Mouse (Mus musculus) neural tube, embryonic 15.5 days (tissue): ENCODE results near the gene Pdhx. TPM values are rescaled to one million over a fixed set of nuclear protein-coding genes. Genes with fewer than 3 reads are reported as not detected.

Experiments used
- ATAC-seq: fragments of 200-750 bp; cut with Nextera tagmentation; 2 replicates; pipeline ENCODE4 v1.8.0; 2017; ENCODE audit warnings: mild to moderate bottlenecking, moderate TSS enrichment, moderate library complexity; ENCODE audit not compliant: low FRiP score
- H3K27ac ChIP-seq: fragments of 300-500 bp; sonication (generic); replicated peaks from 2 replicates; pipeline ENCODE4 v1.5.1; 2015; ENCODE audit warnings: mild to moderate bottlenecking, inconsistent platforms
- H3K27me3 ChIP-seq: fragments of 300-500 bp; sonication (generic); replicated peaks from 2 replicates; pipeline ENCODE4 v1.6.1; 2015; ENCODE audit warnings: inconsistent platforms
- H3K36me3 ChIP-seq: fragments of 300-500 bp; sonication (generic); 2 replicates; pipeline ENCODE4 v1.6.1; 2015; ENCODE audit warnings: inconsistent platforms
- H3K4me1 ChIP-seq: fragments of 300-500 bp; sonication (generic); 2 replicates; pipeline ENCODE4 v1.6.1; 2015; ENCODE audit warnings: inconsistent platforms
- H3K4me2 ChIP-seq: fragments of 300-500 bp; sonication (generic); 2 replicates; pipeline ENCODE4 v1.6.1; 2015; ENCODE audit warnings: inconsistent platforms, mild to moderate bottlenecking, moderate library complexity
- H3K4me3 ChIP-seq: fragments of 300-500 bp; sonication (generic); replicated peaks from 2 replicates; pipeline ENCODE4 v1.5.1; 2015; ENCODE audit warnings: mild to moderate bottlenecking, inconsistent platforms
- H3K9ac ChIP-seq: fragments of 300-500 bp; sonication (generic); replicated peaks from 2 replicates; pipeline ENCODE4 v1.6.1; 2015; ENCODE audit warnings: mild to moderate bottlenecking, inconsistent platforms
- H3K9me3 ChIP-seq: fragments of 300-500 bp; sonication (generic); replicated peaks from 2 replicates; pipeline ENCODE4 v1.6.1; 2016; ENCODE audit warnings: inconsistent platforms
- WGBS: fragments of 180-500 bp; shearing (Covaris S2); methylation state at CpG from one replicate; pipeline ENCODE4 v1.1.7; 2015; ENCODE audit warnings: mixed read lengths; 5-methylcytosine and 5-hydroxymethylcytosine counted together
- polyA plus RNA-seq: library from polyadenylated mRNA; unstranded; fragments of >200 nt; fragmentation: Nextera tagmentation; extraction: Ambion mirVana; gene quantifications from 2 replicates; pipeline ENCODE4 v1.2.1, GENCODE M21; 2015

The Pdhx gene
- polyA plus RNA-seq, 1 experiment from 2014 or later = 74.0 TPM

DNA sequence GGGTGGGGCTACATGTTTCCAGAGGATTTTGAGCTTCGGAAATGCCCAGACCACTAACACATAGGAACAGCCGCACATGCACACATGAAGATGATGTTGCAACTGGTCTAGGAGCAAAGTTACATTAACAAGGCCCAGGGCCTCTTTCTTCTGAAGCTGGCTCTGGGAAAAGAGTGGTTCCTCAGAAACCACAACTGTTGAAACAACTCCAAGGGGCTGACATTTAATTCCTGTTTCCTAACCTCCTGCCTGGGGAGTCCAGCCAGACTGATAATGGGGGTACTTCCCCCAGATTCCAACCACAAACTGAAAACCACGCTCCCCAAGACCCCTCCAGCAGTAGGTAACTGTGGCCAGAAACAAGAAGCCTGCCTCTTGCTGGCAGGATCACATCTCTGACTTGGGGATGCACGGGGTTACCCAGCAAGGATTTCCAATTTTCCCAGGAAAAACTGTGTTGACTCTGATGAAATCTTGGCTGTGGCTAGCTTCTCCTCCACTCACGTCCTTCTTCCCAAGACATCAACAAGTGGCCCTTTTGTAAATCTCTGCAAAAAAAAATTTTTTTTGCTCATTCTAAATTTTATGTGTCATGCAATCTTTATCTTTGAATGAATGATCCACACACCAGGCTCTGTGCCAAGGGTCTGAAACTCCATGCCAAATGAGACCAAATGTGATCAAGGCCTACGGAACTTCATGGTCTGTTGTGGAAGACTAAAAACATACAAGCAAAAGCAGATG, 86.2 kb downstream of the Pdhx start:
- Histone ChIP-seq H3K4me1 (no peaks in the 10 kb centered on the region), H3K27ac (no peak overlapping the region), H3K36me3 (no peaks in the 10 kb centered on the region), H3K9ac (no peak overlapping the region), H3K4me2 (no peak overlapping the region), H3K4me3 (no peak overlapping the region), H3K9me3 (no peaks in the 10 kb centered on the region), H3K27me3 (no peaks in the 10 kb centered on the region)
- ATAC-seq = no peak
- WGBS = 93% methylated on average over 6 of the region's 6 CpGs

DNA sequence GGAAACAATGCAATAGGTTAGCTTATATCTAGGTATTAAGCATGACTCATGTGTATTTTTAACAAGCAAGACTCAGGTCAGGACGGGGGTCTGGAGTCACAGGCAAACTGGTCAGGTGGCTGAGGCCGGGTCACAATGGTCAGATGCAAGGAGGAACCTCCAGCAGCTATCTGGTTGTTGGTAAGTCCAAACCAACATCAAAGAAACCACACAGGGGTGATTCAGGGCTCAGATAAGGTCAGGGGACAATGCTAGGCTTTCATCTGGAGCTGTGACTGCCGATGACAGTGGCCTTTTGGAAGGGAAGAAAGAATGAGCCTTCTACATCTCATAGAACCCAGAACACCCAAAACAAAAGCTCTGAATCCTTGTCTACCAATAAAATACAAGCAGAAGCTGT, 86.9 kb downstream of the Pdhx start:
- H3K4me3 ChIP-seq = no peak overlapping the region
- no peak overlapping the region for H3K9ac ChIP-seq
- no peaks in the 10 kb centered on the region for H3K36me3 ChIP-seq
- H3K4me2 ChIP-seq = no peak overlapping the region
- H3K4me1 ChIP-seq = no peaks in the 10 kb centered on the region
- no peak overlapping the region for H3K27ac ChIP-seq
- ATAC-seq = no peak
- 76% methylated on average over 3 of the region's 3 CpGs for WGBS
- H3K27me3 ChIP-seq = no peaks in the 10 kb centered on the region
- no peaks in the 10 kb centered on the region for H3K9me3 ChIP-seq

DNA sequence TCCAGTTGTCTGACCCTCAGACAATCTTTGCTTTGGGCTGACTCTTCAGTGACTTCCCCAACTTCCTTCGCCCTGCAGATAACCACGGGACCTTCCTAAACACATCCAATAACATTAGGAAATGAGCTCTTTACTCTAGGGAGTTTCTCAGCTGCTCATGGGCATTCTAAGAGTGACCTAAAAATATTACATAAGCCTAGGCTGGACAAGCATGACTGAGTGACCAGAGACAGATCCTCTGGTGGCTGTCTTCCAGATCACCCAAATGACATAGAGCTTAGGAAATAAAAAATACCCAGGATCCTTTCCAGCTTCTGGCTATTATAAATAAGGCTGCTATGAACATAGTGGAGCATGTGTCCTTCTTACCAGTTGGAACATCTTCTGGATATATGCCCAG, 90.5 kb downstream of the Pdhx start:
- no peaks in the 10 kb centered on the region for H3K36me3 ChIP-seq
- ATAC-seq = no peak
- no peaks in the 10 kb centered on the region for H3K9me3 ChIP-seq
- no peak overlapping the region for H3K4me3 ChIP-seq
- no peaks in the 10 kb centered on the region for H3K27me3 ChIP-seq
- 88% methylated on average over 2 of the region's 2 CpGs for WGBS
- no peaks in the 10 kb centered on the region for H3K4me1 ChIP-seq
- no peak overlapping the region for H3K9ac ChIP-seq
- H3K27ac ChIP-seq = no peak overlapping the region
- H3K4me2 ChIP-seq = no peak overlapping the region

DNA sequence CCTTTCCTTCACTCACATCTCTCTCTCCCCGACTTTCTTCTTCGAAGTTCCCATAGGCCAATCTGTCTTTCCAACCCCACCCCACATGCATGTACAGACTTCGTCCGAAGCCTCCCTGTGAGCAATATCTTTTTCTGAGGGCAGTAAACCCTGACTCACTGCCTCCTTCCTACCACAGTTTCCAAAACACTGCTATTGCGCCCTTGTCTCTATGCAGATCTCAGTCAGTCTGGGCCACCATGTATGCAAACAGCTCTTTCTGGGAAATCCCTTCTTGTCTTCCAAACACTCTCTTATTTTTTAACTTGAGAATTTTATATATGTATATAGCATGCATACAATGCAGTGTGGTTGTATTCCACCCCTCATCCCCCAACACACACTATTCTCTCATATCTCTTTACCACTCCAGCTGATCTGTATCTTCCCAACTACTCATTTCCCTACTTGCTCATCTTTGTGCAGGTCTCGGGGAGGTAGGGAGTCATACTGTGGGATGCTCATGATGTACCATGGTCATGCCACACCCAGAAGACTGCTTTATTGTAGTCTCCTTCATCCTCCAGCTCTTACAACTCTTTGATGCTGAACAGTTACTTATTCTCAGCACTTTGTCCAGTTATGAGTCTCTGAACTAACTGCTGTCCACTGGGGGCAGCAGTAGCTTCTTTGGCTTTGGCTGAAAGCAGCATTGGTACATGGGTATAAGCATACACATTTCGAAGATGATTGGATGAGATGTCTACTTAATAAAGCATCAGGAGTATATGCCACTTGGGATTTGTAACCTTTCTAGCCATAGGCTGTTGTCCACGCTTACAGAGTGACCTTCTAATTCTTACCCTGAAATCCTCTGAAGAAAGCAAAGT, 91.6 kb downstream of the Pdhx start:
- no peak for ATAC-seq
- WGBS = 88% methylated on average over 8 of the region's 8 CpGs
- H3K36me3 ChIP-seq = no peaks in the 10 kb centered on the region
- H3K4me3 ChIP-seq = no peak overlapping the region
- no peak overlapping the region for H3K4me2 ChIP-seq
- no peaks in the 10 kb centered on the region for H3K4me1 ChIP-seq
- H3K27ac ChIP-seq = no peak overlapping the region
- H3K27me3 ChIP-seq = no peaks in the 10 kb centered on the region
- H3K9ac ChIP-seq = no peak overlapping the region
- H3K9me3 ChIP-seq = no peaks in the 10 kb centered on the region

DNA sequence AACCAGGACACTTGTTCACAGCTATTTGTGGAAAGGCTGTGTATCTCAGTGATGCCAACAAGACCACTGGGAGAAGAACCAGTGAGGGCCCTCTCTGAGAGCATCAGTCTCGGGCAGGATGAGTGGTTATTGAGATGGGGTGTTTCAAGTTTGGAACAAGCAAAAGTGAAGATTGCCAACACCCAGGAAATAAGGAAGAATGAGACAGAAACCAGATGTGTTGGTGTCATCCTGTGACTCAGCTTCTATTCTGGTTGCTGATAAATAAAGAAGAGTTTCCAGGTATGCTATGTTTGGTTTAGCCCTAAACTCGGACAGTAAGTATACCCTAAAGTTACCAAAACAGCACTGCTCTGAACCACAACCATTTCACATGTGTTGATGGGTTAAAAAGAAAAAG, 92.4 kb downstream of the Pdhx start:
- no peak overlapping the region for H3K9ac ChIP-seq
- H3K9me3 ChIP-seq = no peaks in the 10 kb centered on the region
- no peaks in the 10 kb centered on the region for H3K4me1 ChIP-seq
- WGBS = 80% methylated on average over 2 of the region's 2 CpGs
- ATAC-seq = no peak
- H3K4me2 ChIP-seq = no peak overlapping the region
- no peak overlapping the region for H3K4me3 ChIP-seq
- no peak overlapping the region for H3K27ac ChIP-seq
- no peaks in the 10 kb centered on the region for H3K36me3 ChIP-seq
- no peaks in the 10 kb centered on the region for H3K27me3 ChIP-seq

- no peaks in the 10 kb centered on the region for H3K9me3 ChIP-seq
- H3K27ac ChIP-seq = no peak overlapping the region
- ATAC-seq = no peak
- no peaks in the 10 kb centered on the region for H3K4me1 ChIP-seq
- no peak overlapping the region for H3K4me3 ChIP-seq
- no peak overlapping the region for H3K9ac ChIP-seq
- WGBS = 97% methylated on average over 2 of the region's 2 CpGs
- no peaks in the 10 kb centered on the region for H3K36me3 ChIP-seq
- no peak overlapping the region for H3K4me2 ChIP-seq
- no peaks in the 10 kb centered on the region for H3K27me3 ChIP-seq
Observed at GRCm38 (mm10) chr2:102979519-102979918, 93.8 kb downstream of the Pdhx start.

DNA sequence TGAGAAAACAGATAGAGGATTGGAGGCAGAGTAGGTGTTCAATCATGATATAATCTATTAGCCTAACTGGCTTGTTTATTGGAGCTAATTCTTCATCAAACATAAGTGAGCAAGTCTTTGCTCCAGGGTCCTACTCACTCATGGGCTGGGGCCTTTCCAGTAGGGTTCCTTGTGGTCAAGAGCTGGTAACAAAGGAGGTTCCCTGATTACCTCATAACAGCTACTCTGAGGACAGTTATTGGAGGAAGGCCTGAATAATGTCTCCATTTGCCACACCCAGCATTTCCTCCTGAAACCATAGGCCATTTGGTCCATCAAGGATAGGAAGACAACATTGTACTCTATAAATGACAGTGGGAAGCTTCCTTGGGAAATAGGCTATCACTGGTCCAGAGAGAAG, 94.2 kb downstream of the Pdhx start:
- Histone ChIP-seq H3K9me3 (no peaks in the 10 kb centered on the region), H3K4me1 (no peaks in the 10 kb centered on the region), H3K4me2 (no peak overlapping the region), H3K36me3 (no peaks in the 10 kb centered on the region), H3K9ac (no peak overlapping the region), H3K4me3 (no peak overlapping the region), H3K27me3 (no peaks in the 10 kb centered on the region), H3K27ac (no peak overlapping the region)
- ATAC-seq = no peak

DNA sequence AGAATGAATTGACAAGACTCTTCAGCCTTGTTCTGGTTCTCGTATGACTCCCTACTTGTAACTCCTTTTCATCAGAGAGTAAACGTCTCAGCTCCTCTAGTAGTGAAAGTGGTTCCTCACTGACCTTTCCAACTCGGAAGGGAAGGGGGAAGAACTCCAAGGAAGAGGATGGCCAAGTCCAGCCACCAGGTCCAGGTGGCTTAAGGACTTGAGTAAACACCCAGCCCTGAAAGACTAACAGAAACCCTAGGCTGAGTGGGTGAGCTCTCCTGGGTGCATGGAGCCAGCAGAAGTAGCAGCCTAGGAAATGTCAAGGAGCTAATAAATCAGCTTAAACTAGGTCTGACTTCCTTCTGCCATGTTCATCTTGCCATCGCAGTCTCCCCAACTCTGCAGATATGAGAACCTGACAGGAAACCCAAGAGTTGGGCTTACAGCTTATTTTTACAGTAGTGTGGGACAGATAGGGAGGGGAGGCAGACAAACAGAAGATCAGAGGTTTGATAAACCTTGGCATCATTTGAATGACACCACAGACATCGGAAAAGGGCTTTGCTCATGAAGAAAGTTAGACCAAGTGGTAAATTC, 97.9 kb downstream of the Pdhx start:
- 84% methylated on average over 5 of the region's 5 CpGs for WGBS
- no peak overlapping the region for H3K9ac ChIP-seq
- no peaks in the 10 kb centered on the region for H3K27me3 ChIP-seq
- no peaks in the 10 kb centered on the region for H3K9me3 ChIP-seq
- no peak overlapping the region for H3K4me2 ChIP-seq
- no peaks in the 10 kb centered on the region for H3K4me1 ChIP-seq
- H3K27ac ChIP-seq = no peak overlapping the region
- no peak overlapping the region for H3K4me3 ChIP-seq
- ATAC-seq = no peak
- no peaks in the 10 kb centered on the region for H3K36me3 ChIP-seq

GRCm38 (mm10) chr2:102973115-102973514, 100.2 kb downstream of the Pdhx start:
- Histone ChIP-seq H3K36me3 (no peaks in the 10 kb centered on the region), H3K4me2 (no peak overlapping the region), H3K4me3 (no peak overlapping the region), H3K4me1 (no peaks in the 10 kb centered on the region), H3K27ac (no peak overlapping the region), H3K27me3 (no peaks in the 10 kb centered on the region), H3K9me3 (no peaks in the 10 kb centered on the region), H3K9ac (no peak overlapping the region)
- 90% methylated on average over 3 of the region's 3 CpGs for WGBS
- no peak for ATAC-seq

DNA sequence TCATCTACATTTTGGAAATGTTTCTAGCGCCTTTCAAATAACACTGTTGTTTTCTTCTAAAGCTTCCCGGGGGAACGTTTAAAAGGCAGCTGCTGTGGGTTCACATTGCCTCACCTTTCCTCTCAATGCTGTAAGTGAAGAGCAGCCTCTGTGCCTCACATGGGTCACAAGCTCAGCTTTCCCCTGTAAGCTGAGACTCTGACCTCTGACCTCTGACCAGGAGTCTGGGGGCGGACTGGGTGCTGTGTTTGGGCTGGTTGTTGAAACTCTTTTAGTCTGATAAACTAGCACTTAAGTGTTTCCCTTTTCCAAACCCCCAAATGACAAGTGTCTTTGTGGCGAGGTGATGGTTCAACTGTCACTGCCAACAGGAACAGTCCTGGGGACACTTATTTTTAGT, 100.7 kb downstream of the Pdhx start:
- H3K4me3 ChIP-seq = no peak overlapping the region
- H3K9ac ChIP-seq = no peak overlapping the region
- H3K27me3 ChIP-seq = no peaks in the 10 kb centered on the region
- WGBS = 69% methylated on average over 5 of the region's 5 CpGs
- H3K36me3 ChIP-seq = no peaks in the 10 kb centered on the region
- no peaks in the 10 kb centered on the region for H3K9me3 ChIP-seq
- no peak overlapping the region for H3K27ac ChIP-seq
- ATAC-seq = no peak
- H3K4me2 ChIP-seq = no peak overlapping the region
- H3K4me1 ChIP-seq = no peaks in the 10 kb centered on the region

GRCm38 (mm10) chr2:102971951-102972350, 101.4 kb downstream of the Pdhx start:
- H3K27ac ChIP-seq = no peak overlapping the region

More at GRCm38 (mm10) chr2:102971951-102972350, 101.4 kb downstream of the Pdhx start:
- Histone ChIP-seq H3K9ac (no peak overlapping the region), H3K4me3 (no peak overlapping the region), H3K4me2 (no peak overlapping the region), H3K9me3 (0 out of 2 replicates have a peak, but pooled peaks cover 3% of the 10 kb centered on the region), H3K27me3 (no peaks in the 10 kb centered on the region), H3K4me1 (no peaks in the 10 kb centered on the region), H3K36me3 (no peaks in the 10 kb centered on the region)
- no peak for ATAC-seq
